Mouse (Mus musculus): ENCODE measurements around the gene Tmem35b. TPM values are rescaled to one million over a fixed set of nuclear protein-coding genes. Genes with fewer than 3 reads are reported as not detected.
A peak's percentile ranks its signal among the peaks of the same experiment; 100 is the strongest.

Gene Tmem35b
- total RNA-seq, 2 experiments from 2014 or later, result 15.0 to 19.6 TPM

GRCm38 (mm10) chr4:127167731-127168130 is 44.2 kb downstream of the Tmem35b start:
- no peak for DNase-seq (ENCODE audit: low spot score in 2 of 2)

GRCm38 (mm10) chr4:127168211-127168913 is 44.9 kb downstream of the Tmem35b start:
- peak; percentile 32 to 40 for DNase-seq (ENCODE audit: low spot score in 2 of 2)

DNA sequence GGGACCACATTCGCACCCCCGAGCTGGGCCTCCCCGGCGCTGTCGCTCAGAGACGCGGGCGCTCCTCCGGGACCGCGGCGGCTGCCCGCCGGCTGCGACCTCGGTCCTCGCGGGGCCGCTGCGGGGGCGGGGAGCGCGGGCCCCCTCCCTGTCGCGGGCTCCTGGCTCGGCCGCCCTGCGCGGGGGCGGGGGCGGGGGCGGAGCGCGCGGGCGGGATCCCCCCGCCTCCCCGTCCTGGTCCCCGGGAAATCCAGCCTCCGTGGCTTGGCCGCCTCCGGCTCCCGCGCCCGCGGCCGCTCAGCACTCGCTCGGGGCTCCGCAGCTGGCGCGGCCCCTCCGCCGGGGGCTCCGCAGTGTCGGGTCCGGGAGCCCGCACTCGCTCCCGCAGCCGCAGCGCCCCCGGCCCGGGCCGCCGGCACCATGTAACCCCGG is 45.4 kb downstream of the Tmem35b start, which contains the start of gene Dlgap3:
Gene Dlgap3 (plus strand): TSS at position 291 of the 432 bp plus-strand sequence.
- peak; percentile 39 to 48 for DNase-seq (ENCODE audit: low spot score in 2 of 2)

- peak in 1 of 2 experiments; percentile 23 for DNase-seq (ENCODE audit: low spot score in 2 of 2)
These were observed 46.1 kb downstream of the Tmem35b start for GRCm38 (mm10) chr4:127169346-127170221.

DNA sequence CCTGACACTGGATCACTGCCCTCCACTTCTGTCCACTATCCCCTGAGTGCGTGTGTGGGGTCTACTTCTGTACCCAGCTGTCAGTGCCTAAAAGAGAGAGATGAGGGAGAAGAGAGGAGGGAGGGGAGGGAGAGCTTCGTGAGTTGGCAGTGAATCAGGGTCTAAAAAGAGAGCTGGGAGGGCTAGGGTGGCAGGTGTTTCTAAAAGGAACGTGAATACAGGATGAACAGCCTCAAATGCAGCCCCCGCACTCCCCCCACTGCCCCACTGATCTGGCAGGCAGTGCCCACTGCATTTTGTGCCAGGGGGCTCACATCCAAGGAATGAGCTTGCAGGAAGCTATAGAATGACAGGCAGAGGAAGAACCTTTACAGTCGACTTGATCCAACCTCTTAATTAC is 47.4 kb downstream of the Tmem35b start:
- DNase-seq (ENCODE audit: low spot score in 2 of 2), result no peak

DNA sequence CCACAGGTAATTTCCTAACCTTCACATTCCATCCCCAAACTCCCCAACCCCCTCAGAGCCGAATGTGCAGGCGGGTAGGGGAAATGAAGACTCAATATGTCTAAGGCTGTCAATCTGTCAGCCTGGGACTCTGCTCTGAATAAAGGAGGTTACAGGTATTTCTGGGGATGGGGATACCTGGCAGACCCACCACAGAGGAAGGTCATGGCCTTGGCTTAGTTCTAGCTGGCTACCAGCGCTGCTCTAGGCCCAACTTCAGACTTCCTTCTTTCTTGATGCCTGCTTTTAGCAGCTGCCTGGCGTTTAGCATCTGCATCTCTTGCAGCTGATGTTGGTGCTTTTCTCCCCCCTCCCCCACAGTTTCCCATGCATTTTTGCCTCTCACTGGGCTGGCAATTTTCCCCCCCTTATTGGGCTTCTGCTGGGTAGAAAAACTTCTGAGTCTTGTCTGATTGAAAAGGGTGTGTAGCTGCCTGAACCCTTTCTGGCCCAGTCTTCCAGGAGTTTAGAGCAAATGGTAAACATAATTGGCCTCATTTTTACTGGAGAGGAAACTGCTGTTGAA is 47.9 kb downstream of the Tmem35b start:
- no peak for DNase-seq (ENCODE audit: low spot score in 2 of 2)

GRCm38 (mm10) chr4:127172119-127172518 is 48.6 kb downstream of the Tmem35b start:
- DNase-seq (ENCODE audit: low spot score in 2 of 2), result no peak

GRCm38 (mm10) chr4:127172614-127173013 is 49.1 kb downstream of the Tmem35b start:
- DNase-seq (ENCODE audit: low spot score in 2 of 2), result no peak

- DNase-seq (ENCODE audit: low spot score in 2 of 2), result peak; percentile 56 to 61
These were observed 50.0 kb downstream of the Tmem35b start for GRCm38 (mm10) chr4:127173461-127173860.

DNA sequence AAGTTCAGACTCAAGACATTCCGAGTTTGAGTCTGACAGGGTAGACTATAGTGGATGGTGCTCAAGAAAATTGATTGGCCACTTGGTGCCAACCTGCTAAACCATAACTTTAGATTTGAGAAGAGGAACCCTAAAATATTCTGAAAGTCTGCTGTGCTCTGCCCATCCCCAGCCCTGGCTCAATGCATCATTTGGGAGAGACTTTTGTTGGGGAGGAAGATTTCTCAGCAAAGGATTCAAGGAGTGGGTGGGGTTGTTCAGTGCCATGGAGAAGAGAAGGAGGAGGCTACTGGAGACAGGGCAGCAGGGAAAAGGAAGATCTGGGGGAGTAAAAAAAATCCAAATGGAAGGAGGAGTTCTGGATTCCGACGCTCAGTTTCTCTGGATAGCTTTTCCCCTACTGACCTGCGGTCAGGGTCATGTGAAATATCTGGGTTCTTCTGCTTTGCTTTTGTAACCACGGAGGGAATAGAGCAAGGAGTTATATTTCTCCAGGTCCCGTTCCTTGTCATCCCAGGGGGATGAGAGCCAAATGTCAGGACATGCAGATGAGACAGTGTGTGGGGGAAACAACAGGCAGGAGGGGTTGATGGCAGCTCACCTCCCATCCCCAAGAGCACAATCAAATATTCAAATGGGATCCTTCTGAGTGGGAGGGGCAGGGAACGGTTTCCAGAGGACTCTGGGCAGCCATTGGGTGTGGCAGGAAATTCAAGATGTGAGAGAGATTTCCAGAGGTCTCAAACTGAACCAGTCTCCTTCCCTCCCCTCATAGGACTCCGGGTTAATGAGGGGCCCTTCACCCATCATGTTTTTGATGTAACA is 50.8 kb downstream of the Tmem35b start:
- no peak for DNase-seq (ENCODE audit: low spot score in 2 of 2)

- no peak for DNase-seq (ENCODE audit: low spot score in 2 of 2)
These were observed 51.4 kb downstream of the Tmem35b start for GRCm38 (mm10) chr4:127174900-127175278.

GRCm38 (mm10) chr4:127177961-127178360 is 54.5 kb downstream of the Tmem35b start:
- DNase-seq (ENCODE audit: low spot score in 2 of 2), result no peak

GRCm38 (mm10) chr4:127178671-127179070 is 55.2 kb downstream of the Tmem35b start:
- no peak for DNase-seq (ENCODE audit: low spot score in 2 of 2)

Other genes starting within 250 kb of the Tmem35b start
- gene Zmym4, start 155.6 kb upstream of the Tmem35b start, total RNA-seq (2021), result 10 to 100 TPM; 29.3 to 32.5 TPM
- 100 to 1,000 TPM; 233 to 291 TPM for gene Sfpq, start 102.4 kb upstream of the Tmem35b start, total RNA-seq (2021)
- gene Zmym1, start 62.5 kb upstream of the Tmem35b start, total RNA-seq (2021), result 1 to 10 TPM; 6.6 to 8.1 TPM
- gene Zmym6, start 46.3 kb upstream of the Tmem35b start, total RNA-seq (2021), result 10 to 100 TPM; 13.4 to 17.3 TPM
- 1 to 10 TPM; 4.9 to 6.1 TPM for gene Dlgap3, start 45.5 kb downstream of the Tmem35b start, total RNA-seq (2021)
- 10 to 100 TPM; 50.9 to 54.2 TPM for gene Smim12, start 120.1 kb downstream of the Tmem35b start, total RNA-seq (2021)
- gene Gja4, start 190.3 kb downstream of the Tmem35b start, total RNA-seq (2021), result 1 to 10 TPM; 2.7 to 3.1 TPM
- not detected for gene Gjb3, start 207.2 kb downstream of the Tmem35b start, total RNA-seq (2021)
- gene Gjb4, start 230.4 kb downstream of the Tmem35b start, total RNA-seq (2021), result not detected
- gene Gjb5, start 234.5 kb downstream of the Tmem35b start, total RNA-seq (2021), result under 1 TPM in 1 of 2 experiments, not detected in 1; 0.17 TPM

Measured in adrenal gland, adult 18-20 months (tissue).